Mouse (Mus musculus) heart, adult 11 months (tissue): ENCODE measurements around the gene Mthfd1l.

Experiments
- DNase-seq: peaks from one replicate; pipeline ENCODE4 v3.0.0; 2022

The Mthfd1l gene

DNA sequence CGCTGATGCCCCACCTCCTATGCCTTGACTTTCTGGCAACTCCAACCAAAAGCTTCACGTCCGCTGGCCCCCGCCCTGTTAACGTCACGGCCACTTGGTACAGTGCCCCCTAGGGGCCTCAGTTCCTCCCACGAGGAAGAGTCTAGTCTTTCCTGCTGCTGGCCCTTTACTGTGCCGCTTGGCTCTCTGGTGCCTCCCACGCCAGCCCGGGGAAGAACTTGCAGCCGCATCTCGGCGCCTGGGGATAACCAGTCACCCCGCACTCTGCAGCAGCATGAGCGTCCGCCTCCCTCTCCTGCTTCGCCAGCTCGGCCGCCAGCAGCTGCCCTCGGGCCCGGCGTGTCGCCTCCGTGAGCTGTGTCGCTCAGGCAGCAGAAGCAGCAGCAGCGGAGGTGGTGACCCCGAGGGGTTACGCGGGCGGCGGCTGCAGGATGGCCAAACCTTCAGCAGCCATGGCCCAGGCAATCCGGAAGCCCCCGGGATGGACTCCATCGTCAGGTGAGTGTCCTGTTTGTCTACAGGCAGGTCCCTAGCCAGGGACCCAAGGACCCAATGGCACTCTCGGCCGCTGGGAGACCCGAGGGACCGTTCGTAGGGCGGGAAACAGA, at the start of gene Mthfd1l:
Gene Mthfd1l (plus strand): TSS at position 138 of the 608 bp plus-strand sequence.
- peak; percentile 99 for DNase-seq

DNA sequence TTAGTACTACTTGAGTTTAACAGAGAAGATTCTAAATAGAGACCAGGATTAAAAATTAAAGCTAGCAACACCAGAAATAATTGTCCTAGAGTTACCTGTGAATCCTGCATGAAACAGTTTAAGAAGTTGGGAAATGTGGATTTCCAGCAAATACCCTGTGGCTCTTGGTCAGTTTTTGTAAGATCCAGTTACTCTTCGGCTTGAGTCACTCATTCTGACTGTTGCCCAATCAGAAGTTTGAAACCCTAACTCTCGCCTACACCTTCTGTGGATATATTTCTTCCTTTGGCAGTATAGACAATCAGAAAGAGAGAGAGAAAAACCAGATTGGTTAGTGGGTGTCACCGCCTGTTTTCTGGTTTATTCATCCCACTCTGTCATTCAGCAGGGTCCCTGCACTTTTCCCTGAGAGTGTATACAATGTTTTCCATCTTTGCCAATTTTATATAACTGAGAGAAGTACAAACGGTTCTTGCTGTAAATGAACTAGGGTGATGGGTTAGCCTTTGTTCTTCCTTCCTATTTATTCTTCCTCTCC, 44.8 kb upstream of the Mthfd1l start:
- peak; percentile 22 for DNase-seq

DNA sequence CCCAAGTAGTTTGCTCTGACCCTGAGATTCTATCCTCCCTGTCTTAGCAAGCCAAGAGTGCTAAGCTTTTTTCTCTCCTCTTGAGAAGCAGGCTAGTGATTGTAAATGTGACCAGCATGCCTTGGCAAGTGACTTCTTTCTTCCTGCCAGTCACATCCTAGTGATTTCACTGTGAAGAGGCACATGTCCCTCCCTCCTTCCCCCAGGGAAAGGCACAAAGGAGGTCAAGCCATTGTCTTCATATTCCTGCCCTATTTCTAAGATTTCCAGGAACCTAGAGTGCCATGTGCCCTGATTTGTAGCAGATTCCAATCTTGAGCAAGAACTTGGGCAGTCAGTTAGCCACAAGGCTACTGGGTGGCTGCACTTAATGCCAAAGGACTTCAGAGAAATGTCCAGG, 41.1 kb upstream of the Mthfd1l start:
- DNase-seq: peak; percentile 21

DNA sequence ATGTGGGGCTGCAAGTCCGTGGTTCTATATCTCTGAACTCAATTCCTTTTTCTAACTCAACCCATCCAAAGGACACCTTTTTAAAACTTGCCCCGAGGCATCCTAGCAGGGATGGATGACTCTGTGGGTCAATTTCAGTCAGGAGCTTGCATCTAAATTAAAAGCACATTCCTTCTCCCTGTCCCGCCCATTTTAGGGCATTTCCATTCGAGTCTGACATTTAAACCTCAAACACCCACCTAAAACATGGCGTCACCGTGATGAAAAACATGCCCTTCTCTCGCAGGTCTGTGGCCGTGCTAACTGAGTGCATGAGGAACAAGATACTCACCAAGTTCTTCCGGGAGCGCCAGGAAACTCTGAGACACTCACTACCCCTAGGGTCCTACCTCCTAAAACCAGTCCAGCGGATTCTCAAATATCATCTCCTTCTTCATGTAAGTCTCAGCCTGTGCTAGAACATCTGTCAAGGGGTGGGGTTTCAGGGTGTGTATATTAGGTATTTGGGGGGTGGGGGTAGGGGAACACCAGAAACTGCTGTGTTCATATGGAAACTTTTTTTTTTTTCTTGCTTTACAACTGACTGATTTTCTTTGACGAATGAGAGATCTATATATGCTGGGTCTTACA, 39.5 kb upstream of the Mthfd1l start:
- peak; percentile 60 for DNase-seq

DNA sequence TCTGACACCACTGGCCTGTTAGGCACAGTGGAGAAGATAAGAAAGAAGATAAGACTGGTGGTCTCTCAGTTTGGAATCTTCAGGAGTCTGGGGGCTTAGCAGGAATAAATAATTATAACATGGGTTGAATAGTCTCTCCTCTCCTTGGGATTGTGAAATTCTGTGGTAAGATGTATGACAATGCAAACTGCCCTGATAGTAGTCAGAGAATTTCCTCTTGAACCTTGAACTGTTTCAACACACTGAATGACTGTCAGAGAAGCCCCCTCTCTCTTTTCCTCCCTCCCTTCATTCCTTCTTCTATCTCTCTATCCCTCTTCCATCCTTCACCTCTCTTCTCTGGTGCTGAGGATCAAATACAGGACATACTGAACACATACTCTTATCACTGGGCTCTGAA, 36.1 kb upstream of the Mthfd1l start:
- DNase-seq: no peak

DNA sequence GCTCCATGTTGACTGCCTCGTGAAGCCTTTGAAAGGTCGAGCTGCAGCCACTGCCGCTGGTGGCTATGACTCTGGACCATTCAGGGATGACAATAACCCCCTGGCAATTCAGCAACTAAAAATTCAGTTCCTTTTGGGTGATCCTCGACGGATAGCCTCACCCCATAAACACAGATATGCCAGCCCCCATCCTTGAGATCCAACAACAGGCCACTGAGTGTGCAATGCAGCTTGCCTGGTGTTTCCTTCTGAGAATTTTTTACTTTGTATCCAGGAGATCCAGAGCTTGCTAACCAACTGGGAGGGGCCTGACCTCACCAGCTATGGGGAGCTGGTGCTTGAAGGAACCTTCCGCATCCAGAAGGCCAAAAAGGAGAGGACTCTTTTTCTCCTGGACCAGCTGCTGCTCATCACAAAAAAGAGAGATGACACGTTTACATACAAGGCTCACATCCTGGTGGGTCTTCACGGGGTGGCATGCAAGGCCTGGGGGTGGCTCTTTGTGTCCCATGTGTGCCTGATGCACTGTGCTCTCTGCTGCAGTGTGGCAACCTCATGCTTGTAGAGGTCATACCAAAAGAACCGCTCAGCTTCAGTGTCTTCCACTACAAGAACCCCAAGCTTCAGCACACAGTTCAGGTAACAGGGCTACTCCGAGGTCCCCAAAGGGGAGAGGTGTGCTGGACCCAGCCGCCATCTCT, 32.9 kb upstream of the Mthfd1l start:
- peak; percentile 77 for DNase-seq

DNA sequence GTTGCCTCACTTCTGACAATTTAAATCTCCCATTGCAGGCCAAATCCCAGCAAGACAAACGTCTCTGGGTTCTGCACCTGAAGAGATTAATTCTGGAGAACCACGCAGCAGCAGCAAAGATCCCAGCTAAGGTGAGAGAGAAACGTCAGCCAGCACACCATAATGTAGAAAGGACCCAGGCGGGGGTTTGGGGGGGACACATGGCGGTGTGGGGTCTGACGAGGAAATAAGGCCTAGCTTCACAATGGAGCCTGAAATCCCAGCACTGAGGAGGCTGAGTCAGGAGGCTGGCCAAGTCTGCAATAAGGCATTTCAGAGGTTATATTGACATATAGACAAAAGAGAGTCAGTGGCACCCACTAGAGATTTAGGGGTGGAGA, 32.3 kb upstream of the Mthfd1l start:
- DNase-seq: peak; percentile 86

DNA sequence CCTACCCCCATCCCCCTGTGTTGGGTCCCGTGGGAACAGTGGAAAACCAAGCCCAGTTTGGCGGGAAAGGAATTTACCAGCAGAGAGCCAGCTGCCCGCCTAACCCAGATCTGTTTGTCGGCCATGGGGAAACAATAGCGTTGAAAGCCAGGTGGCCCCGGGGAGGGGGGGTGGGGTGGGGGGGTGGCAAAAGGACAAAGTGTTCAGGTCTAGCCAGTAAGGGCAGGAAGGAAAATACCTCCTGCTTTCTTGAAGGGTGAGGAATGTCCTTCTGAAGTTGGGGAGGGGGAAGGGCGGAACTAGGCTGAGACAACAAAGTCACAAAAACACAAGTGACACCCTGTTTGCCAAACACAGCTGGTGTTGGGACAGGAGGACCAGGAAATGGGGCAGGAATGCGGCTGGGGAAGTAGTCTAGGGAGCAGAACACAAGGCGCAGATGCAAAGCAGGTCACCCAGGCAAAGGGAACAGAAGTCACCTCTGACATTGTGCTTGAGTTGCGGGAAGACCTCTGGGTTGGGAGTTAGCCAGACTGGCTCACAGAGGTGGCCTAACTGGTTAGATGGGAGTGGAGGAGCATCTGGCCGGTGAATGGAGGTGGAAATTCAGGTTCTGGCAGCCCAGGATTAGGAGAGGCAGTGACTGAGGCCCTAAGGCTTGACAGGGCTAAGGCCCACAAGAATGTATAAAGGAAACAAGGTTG, 31.7 kb upstream of the Mthfd1l start:
- DNase-seq: peak; percentile 98

DNA sequence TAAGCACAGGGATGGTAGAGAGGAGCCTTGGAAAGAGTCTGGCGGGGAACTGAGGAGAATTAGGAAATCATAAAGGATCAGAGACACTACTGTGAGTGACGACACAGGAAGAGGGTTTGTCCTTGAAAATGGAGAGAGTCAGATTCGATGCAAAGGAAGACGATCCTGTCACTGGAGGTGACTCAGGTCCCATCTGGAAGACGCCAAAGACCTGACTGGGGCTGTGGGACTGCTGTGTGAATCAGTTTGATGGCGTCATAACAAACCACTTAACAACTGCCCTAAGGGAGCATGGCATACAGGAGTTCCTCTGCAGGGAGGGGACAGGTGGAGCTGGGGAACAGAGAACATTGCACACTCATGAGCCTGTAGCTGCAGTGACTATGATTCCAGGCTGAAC, 30.6 kb upstream of the Mthfd1l start:
- no peak for DNase-seq

DNA sequence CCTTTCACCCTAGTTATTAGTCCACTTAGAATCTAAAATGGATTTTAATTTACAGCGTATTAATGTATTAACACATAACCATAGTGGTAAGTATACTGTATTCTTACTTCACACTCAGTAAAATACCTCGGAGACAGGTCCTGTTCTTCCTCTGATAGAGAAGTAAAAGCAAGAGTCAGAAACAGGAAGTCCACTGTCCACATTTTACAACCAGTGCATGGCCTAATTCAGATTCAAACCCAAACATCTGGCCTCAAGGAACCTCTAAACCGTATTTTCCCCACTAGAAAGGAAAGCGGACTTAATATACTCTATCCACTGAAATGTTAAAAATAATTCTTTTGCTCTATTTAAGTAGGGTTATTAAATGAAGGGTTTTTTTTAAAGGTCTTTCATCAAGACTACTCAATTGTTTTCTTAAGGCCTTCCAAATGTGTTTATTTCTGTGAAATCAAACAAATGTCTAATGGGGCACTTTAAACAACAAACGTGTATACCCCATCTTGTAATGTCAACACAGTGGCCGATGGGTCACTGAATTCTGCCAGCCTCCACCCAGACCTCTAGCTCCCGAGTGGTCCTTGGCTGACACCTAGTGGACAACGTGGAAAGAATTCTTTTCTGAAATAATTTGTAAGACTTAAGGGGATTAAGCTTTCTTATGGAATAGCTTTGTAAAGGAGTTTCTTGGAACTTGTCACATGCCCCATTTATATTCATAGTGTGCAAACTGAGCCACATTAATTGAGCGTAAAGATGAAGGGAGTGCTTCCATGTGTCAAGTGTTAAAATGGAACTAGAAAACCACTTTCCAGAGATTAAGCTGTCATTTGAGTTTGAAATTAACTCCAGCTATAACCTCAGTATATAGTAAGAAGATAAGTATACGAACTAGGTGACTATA, 29.2 kb upstream of the Mthfd1l start:
- DNase-seq: peak; percentile 82

DNA sequence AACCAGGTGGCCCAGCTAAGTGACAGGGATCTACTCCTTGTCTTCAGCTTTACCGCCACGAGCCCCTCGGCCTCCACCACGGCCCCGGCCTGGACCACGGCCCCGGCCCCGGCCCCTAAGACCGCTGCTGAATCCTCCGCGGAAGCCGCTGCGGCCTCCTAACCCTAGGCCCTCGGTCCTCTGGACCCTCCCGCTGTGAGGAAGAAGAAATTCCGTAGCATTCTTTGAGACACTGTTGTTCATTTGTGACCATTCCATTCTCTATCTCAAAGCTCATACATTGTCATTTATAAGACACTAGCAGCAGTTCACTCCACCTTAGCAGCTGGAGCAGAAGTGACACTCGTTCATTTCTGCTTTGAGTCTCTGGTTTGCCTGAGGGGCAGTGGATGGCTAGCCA, 26.0 kb upstream of the Mthfd1l start:
- peak; percentile 53 for DNase-seq

DNA sequence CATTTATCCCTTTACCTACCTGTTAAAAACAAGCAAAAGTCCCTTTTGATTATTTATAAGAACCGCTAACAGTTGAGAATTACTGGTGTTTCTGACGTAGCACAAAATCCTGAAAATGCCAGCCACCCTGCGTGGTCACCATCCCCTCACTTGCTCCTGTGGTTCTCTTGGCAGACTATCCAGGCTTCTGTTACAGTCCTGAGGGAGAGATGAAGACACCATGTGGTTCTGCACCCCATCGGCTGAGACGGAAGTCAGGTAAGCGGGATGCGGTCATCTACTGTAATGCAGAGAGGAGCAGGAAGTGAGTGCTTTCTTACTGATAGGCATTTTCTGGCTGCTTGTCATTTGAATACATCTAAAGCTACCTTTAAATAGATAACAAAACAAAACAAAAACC, 25.6 kb upstream of the Mthfd1l start:
- peak; percentile 55 for DNase-seq

DNA sequence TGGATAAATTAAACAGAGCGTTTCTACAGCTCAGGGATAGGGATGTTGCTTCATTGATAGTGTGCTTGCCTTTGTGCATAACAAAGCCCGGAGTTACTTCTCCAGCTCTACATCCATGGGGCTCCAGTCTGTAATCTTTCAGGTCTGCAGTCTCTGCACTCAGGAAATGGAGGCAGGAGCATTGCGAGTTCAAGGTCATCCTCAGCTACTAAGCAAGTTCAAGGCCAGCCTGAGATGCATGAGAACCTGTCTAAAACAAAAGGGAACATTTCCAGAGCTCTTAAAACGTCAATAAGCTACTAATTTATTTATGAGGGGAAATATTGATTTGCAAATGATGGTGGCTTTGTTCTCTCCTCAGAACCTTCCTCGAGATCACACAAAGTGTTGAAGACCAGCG, 23.6 kb upstream of the Mthfd1l start:
- peak; percentile 36 for DNase-seq

DNA sequence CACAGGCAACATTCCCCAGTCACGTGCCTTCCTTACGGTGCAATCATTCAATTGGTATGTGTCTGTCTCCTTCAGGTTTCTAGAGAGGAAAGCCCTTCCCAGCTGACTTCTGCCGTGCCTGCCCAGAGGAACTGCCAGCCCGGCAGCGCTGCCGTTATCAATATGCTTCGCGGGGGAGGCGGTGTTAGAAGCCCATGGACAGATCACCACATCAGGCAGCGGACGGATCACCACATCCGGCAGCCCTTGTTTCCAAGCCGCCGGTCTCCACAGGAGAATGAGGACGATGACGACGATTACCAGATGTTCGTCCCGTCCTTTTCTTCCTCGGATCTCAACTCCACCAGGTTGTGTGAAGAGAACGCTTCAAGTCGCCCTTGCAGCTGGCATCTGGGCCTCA, 16.4 kb upstream of the Mthfd1l start:
- peak; percentile 75 for DNase-seq

DNA sequence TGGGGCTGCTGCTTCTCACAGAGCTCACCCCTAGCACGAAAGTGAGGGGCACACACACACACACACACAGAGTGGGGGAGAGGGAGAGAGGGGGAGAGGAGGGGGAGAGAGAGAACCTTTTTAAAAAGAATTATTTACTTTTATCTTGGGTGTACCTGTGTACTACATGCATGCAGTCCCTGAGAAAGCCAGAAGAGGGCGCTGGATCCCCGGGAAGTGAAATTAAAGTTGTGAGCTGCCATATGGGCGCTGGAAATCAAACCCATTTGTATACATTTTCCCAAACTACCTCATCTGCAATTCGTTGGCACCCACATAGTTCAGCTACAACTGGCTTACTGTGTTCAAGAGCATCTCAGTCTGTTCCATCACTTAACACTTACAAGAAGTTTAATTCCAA, 14.3 kb upstream of the Mthfd1l start:
- peak; percentile 17 for DNase-seq

DNA sequence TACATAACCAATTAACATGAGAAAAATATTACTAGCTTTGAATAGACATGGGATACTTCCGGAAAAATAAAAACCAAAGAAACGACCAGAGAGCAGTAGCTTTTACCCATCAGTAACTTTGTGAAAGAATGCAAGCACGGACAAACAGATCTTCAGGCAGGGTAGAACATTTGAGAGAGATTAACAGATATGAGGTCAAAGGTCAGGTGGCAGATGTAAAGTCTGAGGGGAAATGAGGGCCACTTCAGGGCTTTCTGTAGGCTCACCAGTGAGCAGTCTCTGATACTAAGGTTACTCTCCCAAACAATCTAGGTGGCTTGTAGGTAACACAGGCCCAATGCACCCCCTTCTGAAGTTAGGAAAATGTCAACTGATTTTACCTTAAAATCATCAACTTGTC, 3.9 kb upstream of the Mthfd1l start:
- no peak for DNase-seq

DNA sequence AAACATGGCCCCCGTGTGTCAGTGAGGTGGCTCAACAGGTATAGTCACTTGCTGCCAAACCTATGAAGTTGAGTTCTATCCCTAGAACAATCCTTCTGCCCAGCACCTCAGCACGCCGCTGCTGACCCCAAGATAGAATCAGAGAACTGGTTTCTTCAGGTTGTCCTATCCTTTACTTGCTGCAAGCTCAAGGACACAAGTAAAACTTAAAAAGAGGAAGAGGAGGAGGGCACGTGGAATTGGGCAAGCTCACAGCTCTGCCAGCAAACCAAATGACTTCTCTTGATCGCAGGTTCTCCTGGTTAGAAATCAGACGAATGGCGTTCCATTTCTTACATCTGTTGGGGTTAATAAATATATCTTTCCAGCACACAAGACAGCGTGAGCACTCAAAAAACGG, 681 bp upstream of the Mthfd1l start:
- peak; percentile 86 for DNase-seq

DNA sequence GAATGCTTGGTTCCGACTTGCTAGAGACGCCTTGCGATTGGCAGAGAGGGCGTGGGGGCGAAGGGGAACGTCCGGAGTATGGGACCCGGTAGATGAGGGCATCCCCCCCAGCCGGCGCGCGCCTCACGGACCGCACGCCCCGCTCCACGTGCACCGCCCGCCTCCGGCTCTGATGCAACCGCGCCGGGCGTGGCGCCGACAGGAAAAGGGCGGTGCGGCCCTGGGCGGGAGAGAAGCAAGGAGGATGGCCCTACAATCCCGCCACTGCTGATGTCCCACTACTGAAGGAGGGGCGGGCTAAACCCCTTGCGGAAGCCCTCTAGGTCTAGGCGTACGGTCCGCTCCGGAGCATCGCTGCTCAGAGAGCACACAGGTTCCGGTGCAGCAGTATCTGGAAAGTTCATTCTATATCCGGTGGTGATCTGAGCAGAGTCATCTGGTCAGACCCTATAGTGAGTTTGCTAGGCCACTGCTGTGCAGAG, 712 bp downstream of the Mthfd1l start:
- peak; percentile 100 for DNase-seq

DNA sequence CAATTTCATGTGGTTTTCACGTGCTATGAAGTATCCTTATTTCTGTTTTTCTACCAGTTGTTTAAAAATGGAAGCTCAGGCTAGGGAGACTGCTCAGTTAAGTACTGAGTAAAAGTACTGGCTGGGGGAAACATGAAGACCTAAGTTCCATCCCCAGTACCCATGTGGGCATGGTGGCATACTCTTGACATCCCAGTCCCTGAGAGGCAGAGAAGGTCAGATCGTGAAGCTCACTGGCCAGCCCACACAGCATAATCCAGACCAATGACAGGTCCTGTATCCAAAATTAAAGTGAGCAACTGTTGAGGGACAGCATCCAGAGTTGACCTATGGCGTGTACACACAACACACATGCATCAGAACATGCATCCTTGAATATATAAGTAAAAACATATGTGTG, 1.5 kb downstream of the Mthfd1l start:
- DNase-seq: peak; percentile 64

DNA sequence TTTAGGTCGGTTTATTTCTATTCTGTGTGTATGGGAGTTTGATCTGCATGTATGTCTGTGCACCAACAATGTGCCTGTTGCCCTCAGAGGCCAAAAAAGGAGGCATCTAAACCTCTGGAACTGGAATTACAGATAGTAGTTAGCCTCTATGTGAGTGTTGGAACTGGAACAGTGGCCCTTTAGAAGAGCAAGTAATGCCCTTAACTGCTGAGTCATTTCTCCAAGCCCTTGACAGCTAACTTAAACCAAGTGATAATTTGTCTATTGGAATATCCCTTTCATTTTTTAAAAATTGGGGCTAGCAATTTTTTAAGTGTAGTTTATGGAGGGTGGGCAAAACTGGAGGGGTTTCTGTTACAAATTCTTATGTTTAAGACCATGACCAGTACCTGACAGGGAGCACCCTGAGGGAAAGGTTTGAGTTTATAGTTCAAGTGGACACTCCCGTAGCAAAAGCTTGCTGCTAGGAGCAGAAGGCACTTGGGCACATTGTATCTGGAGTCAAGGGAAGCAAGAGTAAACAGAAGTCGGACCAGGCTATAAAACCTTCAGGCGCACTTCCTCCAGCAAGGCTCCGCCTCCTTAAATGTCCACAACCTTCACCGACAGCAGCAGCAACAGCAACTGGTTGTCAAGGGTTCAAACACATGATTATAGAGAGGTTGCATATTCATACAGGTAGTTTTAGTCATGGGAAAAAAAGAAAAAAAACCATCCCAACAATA, 3.1 kb downstream of the Mthfd1l start:
- no peak for DNase-seq

DNA sequence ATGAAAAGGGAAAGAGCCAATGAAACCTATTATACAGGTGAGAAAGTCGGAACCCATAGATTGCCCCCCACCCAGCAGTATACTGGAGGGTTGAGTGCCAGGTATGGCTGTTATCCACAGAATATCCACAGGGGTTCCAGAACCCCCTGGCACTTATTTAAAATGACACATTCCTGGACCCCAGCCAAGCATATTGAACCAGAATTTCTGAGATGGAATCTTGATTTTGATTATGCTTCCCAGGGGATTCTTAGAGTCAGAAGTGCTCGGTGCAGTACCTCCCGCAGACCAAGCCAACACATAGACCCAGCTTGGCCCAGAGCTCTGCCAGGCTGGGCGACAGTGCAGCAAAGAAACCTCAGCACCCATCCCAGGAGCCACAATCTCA, 3.7 kb downstream of the Mthfd1l start:
- no peak for DNase-seq

DNA sequence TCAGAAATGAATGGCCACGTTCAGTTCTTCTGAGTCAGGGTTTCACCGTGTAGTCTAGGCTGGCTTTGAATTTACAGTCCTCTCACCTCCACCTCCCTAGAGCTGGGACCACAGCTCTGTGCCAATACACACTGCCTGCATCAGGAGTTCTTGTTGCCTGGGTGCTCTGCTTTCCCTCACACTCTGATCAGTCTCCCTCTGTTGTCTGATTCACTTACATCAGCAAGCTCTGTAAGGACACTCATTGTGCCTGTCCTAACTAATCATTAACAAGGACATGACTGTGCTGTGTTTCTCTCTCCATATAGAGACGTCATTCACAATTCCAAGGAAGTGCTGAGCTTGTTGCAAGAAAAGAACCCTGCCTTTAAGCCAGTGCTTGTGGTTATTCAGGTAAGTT, 5.4 kb downstream of the Mthfd1l start:
- DNase-seq: no peak
